Mouse (Mus musculus) CH12.LX (cell line): ENCODE results near the gene Gm45194. TPM values are rescaled to one million over a fixed set of nuclear protein-coding genes. Genes with fewer than 3 reads are reported as not detected.

Experiments used
- DNase-seq: peaks from one replicate; pipeline ENCODE4 v3.0.0-alpha.2; 2013; ENCODE audit errors: extremely low read depth
- H3K27ac ChIP-seq: 2 replicates; pipeline ENCODE4 v1.5.1; 2012; ENCODE audit warnings: low read depth, mild to moderate bottlenecking, control low read depth, moderate library complexity; ENCODE audit not compliant: insufficient read depth
- H3K27me3 ChIP-seq: replicated peaks from 2 replicates; pipeline ENCODE3; 2012; ENCODE audit warnings: inconsistent platforms
- H3K36me3 ChIP-seq, 2 experiments: replicated peaks in 1 of 2; 2 replicates each; pipeline versions ENCODE3 to v1.6.1; 2012; ENCODE audit warnings: inconsistent platforms in 1 of 2, low read length in 1 of 2, mild to moderate bottlenecking in 1 of 2, mixed read lengths in 1 of 2, moderate library complexity in 1 of 2; ENCODE audit not compliant: control insufficient read depth in 1 of 2, insufficient read depth in 1 of 2
- H3K4me1 ChIP-seq, 2 experiments: 2 replicates each; pipeline ENCODE4 v1.6.1; 2012; ENCODE audit warnings: inconsistent platforms in 1 of 2, moderate library complexity in 1 of 2; ENCODE audit not compliant: insufficient read depth in 2 of 2, control insufficient read depth in 1 of 2
- H3K4me2 ChIP-seq: 2 replicates; pipeline ENCODE4 v1.6.1; 2012; ENCODE audit warnings: low read depth, mild to moderate bottlenecking, control low read depth; ENCODE audit not compliant: poor library complexity, insufficient read depth, severe bottlenecking
- H3K4me3 ChIP-seq, 3 experiments: fragments of 150-350 bp in 1 of 3; sonication (generic) in 1 of 3; replicated peaks in 1 of 3; 2 replicates each; pipeline versions ENCODE3 to v1.5.1; 2011 to 2012; ENCODE audit warnings: low read depth in 2 of 3, low read length in 2 of 3, mild to moderate bottlenecking in 2 of 3, moderate library complexity in 2 of 3, control low read depth in 1 of 3, improper control_type of control experiment in 1 of 3, inconsistent platforms in 1 of 3, mixed read lengths in 1 of 3; ENCODE audit not compliant: poor library complexity in 1 of 3
- H3K79me2 ChIP-seq: replicated peaks from 2 replicates; pipeline ENCODE4 v1.6.1; 2012; ENCODE audit warnings: mild to moderate bottlenecking, moderate library complexity; ENCODE audit not compliant: control insufficient read depth, poor library complexity, insufficient read depth, severe bottlenecking; ENCODE audit errors: extremely low read depth
- H3K9ac ChIP-seq: 2 replicates; pipeline ENCODE4 v1.6.1; 2012; ENCODE audit warnings: low read depth, mild to moderate bottlenecking, control low read depth, moderate library complexity; ENCODE audit not compliant: insufficient read depth
- H3K9me3 ChIP-seq: replicated peaks from 2 replicates; pipeline ENCODE3; 2012; ENCODE audit warnings: low read length, inconsistent platforms, mixed read lengths
- BHLHE40 ChIP-seq: IDR thresholded peaks from 2 replicates; pipeline ENCODE4 v1.6.1; 2011; ENCODE audit warnings: mild to moderate bottlenecking, low read depth, low read length, improper control_type of control experiment
- EP300 ChIP-seq: IDR thresholded peaks from 2 replicates; pipeline ENCODE4 v1.6.1; 2011; ENCODE audit warnings: low read length, improper control_type of control experiment
- ETS1 ChIP-seq: conservative IDR thresholded peaks from 2 replicates; pipeline ENCODE4 v1.6.1; 2012; ENCODE audit warnings: low read depth, mild to moderate bottlenecking, inconsistent platforms, low read length, improper control_type of control experiment, moderate library complexity
- HCFC1 ChIP-seq: IDR thresholded peaks from 2 replicates; pipeline ENCODE4 v1.6.1; 2012; ENCODE audit warnings: low read depth, mild to moderate bottlenecking, inconsistent platforms, low read length, improper control_type of control experiment
- KAT2A ChIP-seq: IDR thresholded peaks from 2 replicates; pipeline ENCODE4 v1.6.1; 2012; ENCODE audit warnings: low read length, improper control_type of control experiment, inconsistent platforms; ENCODE audit not compliant: insufficient replicate concordance
- MAFK ChIP-seq: IDR thresholded peaks from 2 replicates; pipeline ENCODE4 v1.6.1; 2011; ENCODE audit warnings: low read length, improper control_type of control experiment; ENCODE audit not compliant: insufficient replicate concordance
- MAX ChIP-seq: IDR thresholded peaks from 2 replicates; pipeline ENCODE4 v1.6.1; 2011; ENCODE audit warnings: low read length, improper control_type of control experiment
- MEF2A ChIP-seq: IDR thresholded peaks from 2 replicates; pipeline ENCODE4 v1.6.1; 2014; ENCODE audit warnings: low read depth, mild to moderate bottlenecking, inconsistent platforms, low read length, improper control_type of control experiment, borderline replicate concordance
- NELFE ChIP-seq: IDR thresholded peaks from 2 replicates; pipeline ENCODE4 v1.6.1; 2011; ENCODE audit warnings: low read depth, low read length, improper control_type of control experiment
- PAX5 ChIP-seq: IDR thresholded peaks from 2 replicates; pipeline ENCODE4 v1.6.1; 2012; ENCODE audit warnings: low read length, inconsistent platforms, mixed read lengths
- POLR2A ChIP-seq: IDR thresholded peaks from 2 replicates; pipeline ENCODE4 v1.6.1; 2011; ENCODE audit warnings: low read depth, mild to moderate bottlenecking, improper control_type of control experiment, low read length
- POLR2AphosphoS2 ChIP-seq: IDR thresholded peaks from 2 replicates; pipeline ENCODE4 v1.6.1; 2011; ENCODE audit warnings: low read depth, low read length, improper control_type of control experiment
- TCF12 ChIP-seq: IDR thresholded peaks from 2 replicates; pipeline ENCODE4 v1.6.1; 2014; ENCODE audit warnings: low read depth, mild to moderate bottlenecking, inconsistent platforms, low read length, improper control_type of control experiment
- USF2 ChIP-seq: conservative IDR thresholded peaks from 2 replicates; pipeline ENCODE4 v1.6.1; 2011; ENCODE audit warnings: low read depth, low read length, improper control_type of control experiment
- ZKSCAN1 ChIP-seq: IDR thresholded peaks from 2 replicates; pipeline ENCODE4 v1.6.1; 2012; ENCODE audit warnings: low read depth, inconsistent platforms, low read length, improper control_type of control experiment, borderline replicate concordance
- ZMIZ1 ChIP-seq: IDR thresholded peaks from 2 replicates; pipeline ENCODE4 v1.6.1; 2012; ENCODE audit warnings: low read depth, mild to moderate bottlenecking, inconsistent platforms, low read length, improper control_type of control experiment
- dilution Hi-C: fragments of 300-500 bp; cut with MboI; formaldehyde crosslinking; loops from 2 replicates; pipeline ENCODE4 v1.14.3; 2020; ENCODE audit warnings: low sequenced_read_pairs; ENCODE audit not compliant: extremely low pct_unique_long_range_greater_than_20kb, extremely low pct_ligation_motif_present
- in situ Hi-C: fragments of 300-500 bp; cut with MboI; formaldehyde crosslinking; loops from 3 replicates; pipeline ENCODE4 v1.14.3; 2019; ENCODE audit warnings: low sequenced_read_pairs, low pct_ligation_motif_present, low pct_unique_long_range_greater_than_20kb, mixed read lengths
- polyA plus RNA-seq: library from polyadenylated mRNA; unstranded; fragments of >175 nt; gene quantifications from 2 replicates; pipeline ENCODE4 v1.2.1, GENCODE M21; 2012; ENCODE audit warnings: low read depth; ENCODE audit not compliant: insufficient read length
- total RNA-seq, 2 experiments: library from RNA; depleted of rRNA; stranded (reverse); fragments of 300-350 nt in 1 of 2; fragments of >200 nt in 1 of 2; gene quantifications; 2 replicates each; pipeline ENCODE4 v1.2.3; 2012 to 2014

Gm45194 gene
- total RNA-seq (2012; rRNA removed) = not detected in 2 replicates
- not detected in 2 replicates for total RNA-seq (2014; rRNA removed)
- polyA plus RNA-seq = not detected in 2 replicates

GRCm38 (mm10) chrX:111891089-111891488, at the start of gene Gm45194:
Gene Gm45194, plus strand, starts transcription at chrX:111891389.
- Histone ChIP-seq H3K27me3 (no peaks in the 10 kb centered on the region), H3K4me2 (no peak within 1 kb of the TSS), H3K9ac (no peak within 1 kb of the TSS), H3K4me1 (no peaks in the 10 kb centered on the region), H3K36me3 (no peaks in the 10 kb centered on the region), H3K4me3 (no peak within 1 kb of the TSS), H3K27ac (no peak within 1 kb of the TSS), H3K79me2 (no peaks in the 10 kb centered on the region), H3K9me3 (peaks cover 8% of the 10 kb centered on the region)
- in situ Hi-C loops = no loop called here
- DNase-seq = no peak
- dilution Hi-C loops = no loop called here
- TF ChIP-seq PAX5 (no peak), POLR2A (no peak), HCFC1 (no peak), USF2 (no peak), EP300 (no peak), BHLHE40 (no peak), ETS1 (no peak), KAT2A (no peak)

DNA sequence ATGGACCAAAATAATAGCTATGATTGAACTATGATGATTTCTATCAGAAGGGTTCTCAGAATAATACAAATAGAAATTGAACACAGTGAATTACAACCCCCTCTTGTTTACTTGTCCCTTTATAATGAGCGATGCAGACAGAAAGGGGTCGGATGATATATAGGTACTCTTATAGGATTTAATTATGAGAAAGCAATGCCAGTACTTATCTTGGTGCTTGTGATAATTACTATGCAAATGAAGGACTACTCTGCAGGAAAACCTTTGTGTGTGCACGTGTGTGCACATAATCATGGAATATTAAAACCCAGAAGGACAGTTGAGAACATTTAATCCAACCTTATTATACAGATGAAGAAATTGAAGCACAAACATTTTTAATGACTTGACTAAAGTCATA, 35.3 kb upstream of the Gm45194 start:
- no peak overlapping the region for H3K4me2 ChIP-seq
- no peak overlapping the region for H3K4me3 ChIP-seq
- H3K79me2 ChIP-seq = no peaks in the 10 kb centered on the region
- DNase-seq = no peak
- dilution Hi-C loops = no loop called here
- TF ChIP-seq EP300 (no peak), MEF2A (no peak), ETS1 (no peak), ZMIZ1 (no peak), NELFE (no peak), MAX (no peak)
- in situ Hi-C loops = no loop called here
- H3K27me3 ChIP-seq = no peaks in the 10 kb centered on the region
- H3K4me1 ChIP-seq = no peaks in the 10 kb centered on the region
- no peak overlapping the region for H3K9ac ChIP-seq
- H3K9me3 ChIP-seq = no peaks in the 10 kb centered on the region
- no peaks in the 10 kb centered on the region for H3K36me3 ChIP-seq
- H3K27ac ChIP-seq = no peak overlapping the region

DNA sequence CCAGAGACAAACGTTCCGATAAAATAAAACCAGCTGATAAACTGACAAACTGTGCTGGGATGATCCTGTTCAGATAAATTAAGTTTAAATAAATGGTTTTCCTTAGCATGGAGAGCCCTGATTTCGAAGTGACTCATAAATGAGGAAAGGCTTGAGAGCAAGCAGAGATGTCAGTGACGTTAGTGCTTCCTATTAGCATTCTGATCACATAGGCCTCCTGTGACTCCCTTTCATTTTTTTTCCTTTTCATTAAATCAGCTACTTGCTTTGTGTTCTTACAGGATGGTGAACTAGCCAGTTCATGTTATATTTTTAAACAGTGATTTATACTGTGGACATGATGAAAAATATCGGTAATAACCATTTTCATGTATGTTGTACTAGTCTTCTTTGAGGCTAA, 9.9 kb upstream of the Gm45194 start:
- Histone ChIP-seq H3K9ac (no peak overlapping the region), H3K4me2 (no peak overlapping the region), H3K9me3 (no peaks in the 10 kb centered on the region), H3K27ac (no peak overlapping the region), H3K4me1 (no peaks in the 10 kb centered on the region), H3K27me3 (no peaks in the 10 kb centered on the region)
- in situ Hi-C loops (no loop called here), dilution Hi-C loops (no loop called here)
- no peak for DNase-seq
- TF ChIP-seq TCF12 = no peak
- no peak for TF ChIP-seq USF2
- no peak for TF ChIP-seq POLR2AphosphoS2
- no peak for TF ChIP-seq ZKSCAN1
- no peak for TF ChIP-seq MAFK
- TF ChIP-seq, all 38 proteins: peak for 0
- H3K36me3 ChIP-seq = no peaks in the 10 kb centered on the region
- H3K4me3 ChIP-seq = no peak overlapping the region
- no peaks in the 10 kb centered on the region for H3K79me2 ChIP-seq
